ENCODE assay signal across 10 mouse cellular contexts in the genomic region with DNA sequence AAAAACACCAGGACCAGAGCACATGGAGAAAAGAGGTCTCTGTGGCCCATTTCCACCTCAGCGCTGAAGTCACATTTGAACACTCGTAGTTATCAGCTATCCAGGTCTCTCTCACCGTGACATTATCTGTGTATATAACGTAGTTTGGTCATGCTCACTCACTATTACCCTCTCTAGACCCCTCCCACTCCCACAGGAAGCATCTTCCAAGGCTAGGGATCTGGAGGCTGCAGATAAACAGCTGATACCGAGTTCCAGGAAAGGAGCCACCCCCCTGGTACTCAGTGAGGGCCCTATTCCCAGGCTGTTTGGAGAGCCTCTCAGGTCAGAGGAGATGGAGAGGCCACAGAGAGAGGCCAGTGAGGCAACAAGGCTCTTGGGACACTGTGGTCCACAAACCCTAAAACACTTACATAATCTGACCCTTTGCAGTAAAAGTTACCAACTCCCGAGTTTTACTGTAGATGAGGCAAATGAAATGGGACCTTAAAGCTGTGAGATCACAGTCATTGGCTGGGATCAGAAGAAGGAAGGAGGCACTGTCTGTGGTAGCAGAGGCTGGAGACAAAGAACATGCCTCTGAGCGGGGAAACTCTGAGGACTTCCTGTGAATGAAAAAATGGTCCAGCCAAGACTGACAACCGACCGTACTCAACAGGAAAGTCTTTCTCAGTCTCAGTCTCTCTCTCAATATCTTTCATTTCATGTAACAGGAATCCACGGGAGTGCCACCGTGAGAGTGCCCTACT. TPM values are rescaled to one million over a fixed set of nuclear protein-coding genes. Genes with fewer than 3 reads are reported as not detected.
DNase-seq lines count a peak whose midpoint lies in the region; ATAC-seq lines count a peak whose summit lies in the region.
"Had no signal": no experiment of that assay in that cellular context is flagged by ENCODE, and none has a peak within 500 bp of the region (broad histone marks: within the 10 kb centered on the region; RNA-seq: fewer than 3 reads in every experiment).

No protein-coding gene starts in this region.

- DNase-seq in forebrain, embryonic 10.5 days (ENCODE audit: extremely low spot score, low spot score), result no peak
- DNase-seq in forebrain, embryonic 14.5 days (ENCODE audit: low spot score), result no peak
- DNase-seq in neural tube, embryonic 10.5 days (ENCODE audit: extremely low spot score, low spot score), result no peak
- no peak for DNase-seq in layer of hippocampus, adult 11-12 months (ENCODE audit: low spot score)
- DNase-seq in gastrocnemius, postnatal 36 days, result no peak
- DNase-seq: adrenal gland, postnatal 10 days had no signal

- H3K27ac ChIP-seq in forebrain, embryonic 10.5 days, result peak overlapping the region; percentile 88
- H3K27ac ChIP-seq in forebrain, embryonic 14.5 days (ENCODE audit: low read depth, low read length), result no peak overlapping the region
- H3K27ac ChIP-seq in neural tube, embryonic 15.5 days (replicated peaks), result peak overlapping the region; percentile 97; the same call in 1 of the 2 replicates
- H3K27ac ChIP-seq in stomach, embryonic 15.5 days, result no peak overlapping the region
- H3K27ac ChIP-seq: kidney, postnatal 0 days had no signal

- H3K4me3 ChIP-seq in forebrain, embryonic 10.5 days, result no peak overlapping the region
- H3K4me3 ChIP-seq in forebrain, embryonic 14.5 days (ENCODE audit: low read depth, low read length), result no peak overlapping the region
- peak overlapping the region; percentile 53; the same call in 1 of the 2 replicates for H3K4me3 ChIP-seq in neural tube, embryonic 15.5 days (replicated peaks)
- no peak overlapping the region for H3K4me3 ChIP-seq in stomach, embryonic 15.5 days (replicated peaks)

- peaks cover 59% of the 10 kb centered on the region for H3K4me1 ChIP-seq in forebrain, embryonic 10.5 days
- 0 out of 2 replicates have a peak, but pooled peaks cover 3% of the 10 kb centered on the region for H3K4me1 ChIP-seq in forebrain, embryonic 14.5 days (ENCODE audit: control insufficient read depth, insufficient read depth, low read length)
- H3K4me1 ChIP-seq in neural tube, embryonic 15.5 days, result peaks cover 29% of the 10 kb centered on the region
- peaks cover 9% of the 10 kb centered on the region for H3K4me1 ChIP-seq in stomach, embryonic 15.5 days

- no peak overlapping the region for H3K4me2 ChIP-seq in forebrain, embryonic 14.5 days (ENCODE audit: low read length)
- H3K4me2 ChIP-seq in neural tube, embryonic 15.5 days, result peak overlapping the region; percentile 79; the same call in 1 of the 2 replicates
- no peak overlapping the region for H3K4me2 ChIP-seq in stomach, embryonic 15.5 days

- ATAC-seq in forebrain, embryonic 14.5 days, result no peak
- no peak for ATAC-seq in neural tube, embryonic 15.5 days (ENCODE audit: low FRiP score)
- ATAC-seq in inflammation-experienced regulatory T-cells, adult 6 months, result peak; percentile 49
- ATAC-seq in stomach, embryonic 15.5 days (ENCODE audit: insufficient read depth, low FRiP score, low read depth), result peak; percentile 59; the same call in 1 of the 2 replicates

- intact Hi-C loops in gastrocnemius, postnatal 36 days (cut with DNase I), result no loop called here

- H3K9me3 ChIP-seq in forebrain, embryonic 10.5 days, result no peaks in the 10 kb centered on the region
- H3K9me3 ChIP-seq in forebrain, embryonic 14.5 days (replicated peaks; ENCODE audit: control insufficient read depth, low read length), result no peaks in the 10 kb centered on the region
- H3K9me3 ChIP-seq in neural tube, embryonic 15.5 days (replicated peaks), result no peaks in the 10 kb centered on the region
- no peaks in the 10 kb centered on the region for H3K9me3 ChIP-seq in stomach, embryonic 15.5 days

- no peaks in the 10 kb centered on the region for H3K36me3 ChIP-seq in forebrain, embryonic 10.5 days (replicated peaks)
- no peaks in the 10 kb centered on the region for H3K36me3 ChIP-seq in forebrain, embryonic 14.5 days (ENCODE audit: control insufficient read depth, insufficient read depth, low read length)
- H3K36me3 ChIP-seq in neural tube, embryonic 15.5 days, result no peaks in the 10 kb centered on the region
- no peaks in the 10 kb centered on the region for H3K36me3 ChIP-seq in stomach, embryonic 15.5 days

- no peak overlapping the region for H3K9ac ChIP-seq in forebrain, embryonic 14.5 days (ENCODE audit: low read length)
- no peak overlapping the region for H3K9ac ChIP-seq in neural tube, embryonic 15.5 days (replicated peaks)
- H3K9ac ChIP-seq in stomach, embryonic 15.5 days, result no peak overlapping the region

- WGBS in forebrain, embryonic 10.5 days, result 77% methylated on average over 11 of the region's 11 CpGs
- WGBS in forebrain, embryonic 14.5 days, result 84% methylated on average over 11 of the region's 11 CpGs
- 65% methylated on average over 11 of the region's 11 CpGs for WGBS in neural tube, embryonic 15.5 days
- 73% methylated on average over 11 of the region's 11 CpGs for WGBS in stomach, embryonic 15.5 days

- H3K27me3 ChIP-seq in forebrain, embryonic 10.5 days (ENCODE audit: poor library complexity, severe bottlenecking), result peaks cover 18% of the 10 kb centered on the region
- no peaks in the 10 kb centered on the region for H3K27me3 ChIP-seq in forebrain, embryonic 14.5 days (replicated peaks; ENCODE audit: control insufficient read depth, insufficient read depth, low read length)
- H3K27me3 ChIP-seq in neural tube, embryonic 15.5 days (replicated peaks), result no peaks in the 10 kb centered on the region
- H3K27me3 ChIP-seq in stomach, embryonic 15.5 days (replicated peaks), result 0 out of 2 replicates have a peak, but pooled peaks cover 10% of the 10 kb centered on the region

RNA-seq across cellular contexts. Expression of gene Slc2a3, which starts 38.3 kb away (rescaled TPM):
- polyA plus RNA-seq in forebrain, embryonic 10.5 days (2016; fragmentation: Nextera tagmentation; extraction: Ambion mirVana), result 67.3 and 70.7 TPM in 2 replicates
- 15.6 and 18.1 TPM in 2 replicates for polyA plus RNA-seq in forebrain, embryonic 14.5 days (2014; fragmentation: Nextera tagmentation; extraction: Ambion mirVana)
- 47.9 and 50.6 TPM in 2 replicates for polyA plus RNA-seq in neural tube, embryonic 15.5 days (2015; fragmentation: Nextera tagmentation; extraction: Ambion mirVana)
- polyA plus RNA-seq in inflammation-experienced regulatory T-cells, adult 6 months (2017; shearing (Covaris generic)), result 10 to 100 TPM; 59.4 to 80.7 (median 70.8) TPM
- polyA plus RNA-seq in stomach, embryonic 15.5 days (2015; fragmentation: Nextera tagmentation; extraction: Ambion mirVana), result 11.0 and 11.9 TPM in 2 replicates
- total RNA-seq in gastrocnemius, postnatal 36 days (2021), result 1 to 10 TPM; 1.0 to 1.2 TPM

RNA-seq across cellular contexts. Expression of gene Nanog, which starts 55.8 kb away (rescaled TPM):
- 0.15 and 0.47 TPM in 2 replicates for polyA plus RNA-seq in forebrain, embryonic 10.5 days (2016; fragmentation: Nextera tagmentation; extraction: Ambion mirVana)
- 0.12 and 0.30 TPM in 2 replicates for polyA plus RNA-seq in forebrain, embryonic 14.5 days (2014; fragmentation: Nextera tagmentation; extraction: Ambion mirVana)
- 0.11 TPM in 1 of 2 replicates, not detected in the other for polyA plus RNA-seq in neural tube, embryonic 15.5 days (2015; fragmentation: Nextera tagmentation; extraction: Ambion mirVana)
- polyA plus RNA-seq in inflammation-experienced regulatory T-cells, adult 6 months (2017; shearing (Covaris generic)), result under 1 TPM in 1 of 3 experiments, not detected in 2; 0.16 TPM
- polyA plus RNA-seq in stomach, embryonic 15.5 days (2015; fragmentation: Nextera tagmentation; extraction: Ambion mirVana), result 0.08 and 0.46 TPM in 2 replicates
- total RNA-seq in gastrocnemius, postnatal 36 days (2021), result not detected
- total RNA-seq: adrenal gland, postnatal 10 days had no signal
- polyA plus RNA-seq: kidney, postnatal 0 days had no signal

RNA-seq across cellular contexts. Expression of gene Foxj2, which starts 56.6 kb away (rescaled TPM):
- polyA plus RNA-seq in forebrain, embryonic 10.5 days (2016; fragmentation: Nextera tagmentation; extraction: Ambion mirVana), result 2.2 and 2.3 TPM in 2 replicates
- polyA plus RNA-seq in forebrain, embryonic 14.5 days (2014; fragmentation: Nextera tagmentation; extraction: Ambion mirVana), result 4.9 and 6.4 TPM in 2 replicates
- polyA plus RNA-seq in neural tube, embryonic 15.5 days (2015; fragmentation: Nextera tagmentation; extraction: Ambion mirVana), result 7.1 and 7.4 TPM in 2 replicates
- polyA plus RNA-seq in inflammation-experienced regulatory T-cells, adult 6 months (2017; shearing (Covaris generic)), result 10 to 100 TPM in 1 of 3 experiments, 1 to 10 TPM in 2; 6.6 to 10.9 (median 9.3) TPM
- polyA plus RNA-seq in stomach, embryonic 15.5 days (2015; fragmentation: Nextera tagmentation; extraction: Ambion mirVana), result 5.2 and 5.8 TPM in 2 replicates
- total RNA-seq in gastrocnemius, postnatal 36 days (2021), result 10 to 100 TPM; 19.8 to 22.4 TPM

Comparison
In these comparisons a context has a peak if more than half of its experiments do, and no peak if none do; other contexts are left out.
1. H3K27ac ChIP-seq: peak in forebrain, embryonic 10.5 days (single experiment) and neural tube, embryonic 15.5 days (single experiment); none in forebrain, embryonic 14.5 days (single experiment) and stomach, embryonic 15.5 days (single experiment).
2. ATAC-seq: peak in inflammation-experienced regulatory T-cells, adult 6 months (single experiment) and stomach, embryonic 15.5 days (single experiment); none in forebrain, embryonic 14.5 days (single experiment) and neural tube, embryonic 15.5 days (single experiment).